Mouse (Mus musculus): ENCODE results near the gene Fastk. TPM values are rescaled to one million over a fixed set of nuclear protein-coding genes. Genes with fewer than 3 reads are reported as not detected.

The Fastk gene
- 139 and 174 TPM in 2 replicates for total RNA-seq (2014; rRNA removed)
- polyA plus RNA-seq (2015; fragmentation: Nextera tagmentation; extraction: Ambion mirVana) = 97.9 and 109 TPM in 2 replicates

- peak; percentile 78 for ATAC-seq (ENCODE audit: low FRiP score)
- H3K9ac ChIP-seq (replicated peaks; ENCODE audit: low read length, poor library complexity, severe bottlenecking) = peak within 1 kb of the TSS; percentile 91
- no peaks in the 10 kb centered on the region for H3K9me3 ChIP-seq (ENCODE audit: low read length)
- H3K27me3 ChIP-seq (ENCODE audit: insufficient read depth, low read length) = no peaks in the 10 kb centered on the region
- peak within 1 kb of the TSS; percentile 68 for H3K4me3 ChIP-seq (ENCODE audit: low read depth, low read length)
- under 1% methylated on average over 57 of the region's 60 CpGs for WGBS
- H3K27ac ChIP-seq (ENCODE audit: low read depth, low read length) = peak within 1 kb of the TSS; percentile 95
- peak; percentile 7; the same call in 1 of the 2 replicates for TF ChIP-seq CTCF (IDR thresholded peaks at IDR 0.05)
- peaks cover 16% of the 10 kb centered on the region for H3K4me1 ChIP-seq (ENCODE audit: insufficient read depth, low read length)
- DNase-seq (ENCODE audit: low spot score) = peak; percentile 95
- peak within 1 kb of the TSS; percentile 96 for H3K4me2 ChIP-seq (ENCODE audit: low read depth, low read length, poor library complexity, severe bottlenecking)
- H3K36me3 ChIP-seq (ENCODE audit: insufficient read depth, low read length) = peaks cover 22% of the 10 kb centered on the region
Measured at GRCm38 (mm10) chr5:24444746-24445427, at the start of gene Fastk. TSS of gene Fastk (minus strand) at chr5:24445287.

DNA sequence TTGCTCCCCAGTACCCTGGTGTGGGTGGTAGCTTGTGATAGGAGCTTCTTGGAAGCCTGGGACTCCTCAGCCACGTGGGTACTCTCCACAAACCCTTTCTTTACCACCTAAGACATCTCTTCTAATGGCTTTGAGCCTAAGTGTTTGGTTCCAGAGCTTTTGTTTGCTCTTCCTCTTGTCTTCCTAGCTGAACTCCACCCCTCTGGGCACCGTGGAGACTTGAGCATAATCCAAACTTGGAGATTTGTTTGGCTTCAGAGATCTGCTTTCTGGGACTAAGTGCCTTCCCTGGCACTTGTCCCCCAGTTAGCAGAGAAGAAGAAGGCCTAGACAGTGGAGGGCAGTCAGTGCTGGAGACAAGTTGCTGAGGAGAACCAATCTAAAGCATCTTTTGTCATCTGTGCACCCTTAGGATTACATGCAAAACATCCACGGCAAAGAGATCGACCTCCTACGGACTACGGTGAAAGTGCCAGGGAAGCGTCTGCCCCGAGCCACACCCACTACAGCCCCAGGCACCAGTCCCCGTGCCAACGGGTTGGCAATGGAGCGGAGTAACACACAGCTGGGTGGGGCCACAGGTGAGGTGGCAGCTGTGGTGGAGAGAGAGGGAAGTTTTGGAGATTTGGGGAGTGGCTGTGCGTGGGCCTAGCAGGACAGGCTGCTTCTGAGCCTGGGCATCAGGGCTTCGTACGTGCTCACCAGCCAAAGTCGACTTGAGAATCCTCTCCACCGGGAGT lies 47.6 kb upstream of the Fastk start:
- no peak for ATAC-seq (ENCODE audit: low FRiP score)
- Histone ChIP-seq H3K36me3 (ENCODE audit: insufficient read depth, low read length) (peaks cover 76% of the 10 kb centered on the region), H3K27ac (ENCODE audit: low read depth, low read length) (no peak overlapping the region), H3K27me3 (ENCODE audit: insufficient read depth, low read length) (no peaks in the 10 kb centered on the region), H3K4me1 (ENCODE audit: insufficient read depth, low read length) (no peaks in the 10 kb centered on the region), H3K4me2 (ENCODE audit: low read depth, low read length, poor library complexity, severe bottlenecking) (no peak overlapping the region), H3K4me3 (ENCODE audit: low read depth, low read length) (no peak overlapping the region), H3K9me3 (ENCODE audit: low read length) (no peaks in the 10 kb centered on the region), H3K9ac (replicated peaks; ENCODE audit: low read length, poor library complexity, severe bottlenecking) (no peak overlapping the region)
- no peak for TF ChIP-seq CTCF (IDR thresholded peaks at IDR 0.05)
- 86% methylated on average over 16 of the region's 16 CpGs for WGBS
- DNase-seq (ENCODE audit: low spot score) = no peak

DNA sequence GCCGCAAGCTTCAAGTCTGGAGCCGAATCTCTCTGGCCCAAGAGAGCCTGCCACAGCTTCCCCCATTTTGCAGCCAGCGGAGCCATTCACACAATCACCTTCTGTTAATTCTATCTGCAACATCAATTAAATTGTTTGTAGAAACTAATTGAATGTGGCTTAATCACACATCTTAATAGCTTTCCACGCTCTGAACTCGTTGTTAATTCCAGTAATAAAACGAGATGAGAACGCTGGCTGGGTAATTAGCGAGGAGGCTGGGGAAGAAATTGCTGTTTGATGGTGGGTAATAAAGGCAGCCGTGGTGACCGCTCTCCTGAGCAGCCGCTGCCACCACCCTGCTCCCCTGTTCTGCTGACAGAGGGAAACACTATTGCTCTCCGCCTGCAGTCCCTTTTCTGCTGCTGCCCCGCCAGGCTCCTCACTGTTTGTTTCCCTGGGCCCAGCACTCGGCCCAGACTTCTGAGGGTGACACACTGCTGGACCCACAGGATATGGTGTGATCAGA lies 45.4 kb upstream of the Fastk start:
- TF ChIP-seq CTCF (IDR thresholded peaks at IDR 0.05) = no peak
- Histone ChIP-seq H3K9ac (replicated peaks; ENCODE audit: low read length, poor library complexity, severe bottlenecking) (no peak overlapping the region), H3K9me3 (ENCODE audit: low read length) (no peaks in the 10 kb centered on the region), H3K4me1 (ENCODE audit: insufficient read depth, low read length) (no peaks in the 10 kb centered on the region), H3K27ac (ENCODE audit: low read depth, low read length) (no peak overlapping the region), H3K27me3 (ENCODE audit: insufficient read depth, low read length) (no peaks in the 10 kb centered on the region), H3K4me2 (ENCODE audit: low read depth, low read length, poor library complexity, severe bottlenecking) (no peak overlapping the region), H3K4me3 (ENCODE audit: low read depth, low read length) (no peak overlapping the region), H3K36me3 (ENCODE audit: insufficient read depth, low read length) (peaks cover 68% of the 10 kb centered on the region)
- ATAC-seq (ENCODE audit: low FRiP score) (no peak), DNase-seq (ENCODE audit: low spot score) (peak; percentile 63)
- 78% methylated on average over 14 of the region's 14 CpGs for WGBS

DNA sequence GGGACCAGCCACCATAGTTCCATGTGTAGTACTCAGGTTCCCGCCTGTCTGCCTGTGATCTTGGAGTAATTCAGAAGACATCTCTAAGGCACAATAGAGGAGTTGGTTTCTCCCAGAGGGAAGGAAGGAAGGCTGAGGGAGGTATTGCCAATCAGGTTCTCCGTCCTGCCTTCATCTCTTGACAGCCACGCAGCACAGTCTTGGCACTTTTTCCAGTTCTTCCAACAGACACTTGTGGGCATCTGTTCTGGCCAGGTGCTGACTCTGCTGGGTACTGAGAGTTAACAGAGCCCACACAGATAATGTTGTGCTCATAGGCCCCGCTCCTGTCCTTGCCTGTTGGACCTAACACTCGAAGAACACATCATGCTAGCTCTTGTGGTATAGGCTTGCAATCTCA lies 41.7 kb upstream of the Fastk start:
- DNase-seq (ENCODE audit: low spot score) (no peak), ATAC-seq (ENCODE audit: low FRiP score) (no peak)
- H3K9me3 ChIP-seq (ENCODE audit: low read length) = no peaks in the 10 kb centered on the region
- no peak overlapping the region for H3K4me2 ChIP-seq (ENCODE audit: low read depth, low read length, poor library complexity, severe bottlenecking)
- peaks cover 64% of the 10 kb centered on the region for H3K36me3 ChIP-seq (ENCODE audit: insufficient read depth, low read length)
- H3K9ac ChIP-seq (replicated peaks; ENCODE audit: low read length, poor library complexity, severe bottlenecking) = no peak overlapping the region
- no peak for TF ChIP-seq CTCF (IDR thresholded peaks at IDR 0.05)
- H3K27me3 ChIP-seq (ENCODE audit: insufficient read depth, low read length) = no peaks in the 10 kb centered on the region
- no peak overlapping the region for H3K27ac ChIP-seq (ENCODE audit: low read depth, low read length)
- H3K4me1 ChIP-seq (ENCODE audit: insufficient read depth, low read length) = no peaks in the 10 kb centered on the region
- 94% methylated on average over 5 of the region's 5 CpGs for WGBS
- no peak overlapping the region for H3K4me3 ChIP-seq (ENCODE audit: low read depth, low read length)

DNA sequence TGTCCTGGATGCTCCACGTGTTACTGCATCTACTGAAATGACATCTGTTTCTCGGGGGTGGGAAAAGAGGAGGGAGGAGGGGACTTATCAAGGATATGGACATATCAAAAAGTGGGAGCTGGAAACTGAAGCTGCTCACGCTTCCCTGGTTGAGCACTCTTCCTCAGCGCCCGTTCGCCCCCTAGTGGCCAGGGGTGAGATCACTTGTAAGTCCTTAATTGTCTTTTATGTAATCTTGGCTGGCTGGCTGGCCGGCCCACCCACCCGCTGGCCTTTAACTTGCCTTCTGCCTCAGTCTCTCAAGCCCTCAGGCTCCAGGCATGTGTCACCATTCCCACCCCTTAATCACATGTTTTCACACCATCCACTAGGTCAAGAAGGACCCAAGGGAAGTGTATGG lies 41.0 kb upstream of the Fastk start:
- H3K36me3 ChIP-seq (ENCODE audit: insufficient read depth, low read length) = peaks cover 58% of the 10 kb centered on the region
- H3K4me2 ChIP-seq (ENCODE audit: low read depth, low read length, poor library complexity, severe bottlenecking) = no peak overlapping the region
- ATAC-seq (ENCODE audit: low FRiP score) (no peak), DNase-seq (ENCODE audit: low spot score) (peak; percentile 89)
- 0% methylated on average over 8 of the region's 8 CpGs for WGBS
- H3K27ac ChIP-seq (ENCODE audit: low read depth, low read length) = no peak overlapping the region
- H3K9me3 ChIP-seq (ENCODE audit: low read length) = no peaks in the 10 kb centered on the region
- peak; percentile 93 for TF ChIP-seq CTCF (IDR thresholded peaks at IDR 0.05)
- H3K9ac ChIP-seq (replicated peaks; ENCODE audit: low read length, poor library complexity, severe bottlenecking) = no peak overlapping the region
- no peaks in the 10 kb centered on the region for H3K4me1 ChIP-seq (ENCODE audit: insufficient read depth, low read length)
- H3K27me3 ChIP-seq (ENCODE audit: insufficient read depth, low read length) = no peaks in the 10 kb centered on the region
- no peak overlapping the region for H3K4me3 ChIP-seq (ENCODE audit: low read depth, low read length)

DNA sequence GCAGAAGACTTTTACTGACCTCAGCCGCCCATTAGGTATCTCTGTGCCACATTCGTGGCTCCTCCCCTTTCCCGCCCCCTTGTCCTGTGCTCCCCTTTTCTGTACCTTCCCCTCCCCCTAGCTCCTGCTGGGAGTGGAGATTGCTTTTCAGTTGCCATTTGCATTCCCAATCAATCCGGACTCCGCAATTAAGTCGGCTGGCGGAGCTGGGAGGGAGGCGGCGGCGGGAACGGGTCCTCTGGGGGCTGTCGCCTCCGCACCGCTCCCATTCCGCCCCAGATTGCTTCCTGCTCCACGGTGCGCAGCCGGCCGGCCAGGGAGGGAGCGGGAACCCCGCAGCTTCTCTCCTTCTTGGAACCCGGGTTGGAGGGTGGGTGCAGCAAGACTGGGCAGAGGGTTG lies 39.9 kb upstream of the Fastk start:
- Histone ChIP-seq H3K4me1 (ENCODE audit: insufficient read depth, low read length) (no peaks in the 10 kb centered on the region), H3K27me3 (ENCODE audit: insufficient read depth, low read length) (no peaks in the 10 kb centered on the region), H3K27ac (ENCODE audit: low read depth, low read length) (no peak overlapping the region), H3K4me2 (ENCODE audit: low read depth, low read length, poor library complexity, severe bottlenecking) (peak overlapping the region; percentile 18; the same call in 1 of the 2 replicates), H3K4me3 (ENCODE audit: low read depth, low read length) (no peak overlapping the region), H3K9ac (replicated peaks; ENCODE audit: low read length, poor library complexity, severe bottlenecking) (0 out of 2 replicates have a peak overlapping the region, but pooled peaks have one; percentile 24), H3K36me3 (ENCODE audit: insufficient read depth, low read length) (peaks cover 60% of the 10 kb centered on the region), H3K9me3 (ENCODE audit: low read length) (no peaks in the 10 kb centered on the region)
- no peak; the same call in 1 of the 2 replicates for TF ChIP-seq CTCF (IDR thresholded peaks at IDR 0.05)
- DNase-seq (ENCODE audit: low spot score) = no peak
- ATAC-seq (ENCODE audit: low FRiP score) = no peak
- WGBS = 22% methylated on average over 21 of the region's 22 CpGs
